Mouse (Mus musculus) adrenal gland, postnatal 4 days (tissue): Measurements from ENCODE around the gene Asb11. TPM values are rescaled to one million over a fixed set of nuclear protein-coding genes. Genes with fewer than 3 reads are reported as not detected.

Experiments
- DNase-seq, 2 experiments: peaks; one replicate each; pipeline ENCODE4 v3.0.0; 2021 to 2022; ENCODE audit warnings: low spot score in 2 of 2, mixed read lengths in 2 of 2
- total RNA-seq, 2 experiments: library from RNA; stranded (reverse); gene quantifications; 2 replicates each; pipeline ENCODE4 v1.2.3; 2021

Gene Asb11
- total RNA-seq, 2 experiments from 2014 or later = 0.62 TPM; not detected in 1

- DNase-seq = no peak
Measured at GRCm38 (mm10) chrX:164441306-164441705, 4.5 kb downstream of the Asb11 start.

DNA sequence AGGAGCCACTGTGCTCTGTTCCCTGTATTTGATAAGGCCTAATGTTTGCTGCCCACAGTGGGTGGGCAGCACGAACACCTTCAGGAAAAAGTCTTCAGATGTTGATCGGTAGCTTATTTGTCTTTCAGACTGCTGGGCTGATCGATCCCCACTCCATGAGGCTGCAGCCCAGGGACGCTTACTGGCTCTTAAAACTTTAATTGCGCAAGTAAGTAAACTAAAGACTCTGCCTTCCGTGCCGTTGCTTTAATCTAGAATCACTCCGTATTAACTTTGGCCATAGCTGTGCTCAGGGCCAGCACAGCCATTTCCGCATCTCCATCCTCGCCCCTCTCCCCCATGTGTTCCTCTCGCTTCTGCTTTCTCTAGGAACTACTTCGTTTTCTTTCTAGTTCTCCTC is 8.8 kb downstream of the Asb11 start:
- DNase-seq = no peak

DNA sequence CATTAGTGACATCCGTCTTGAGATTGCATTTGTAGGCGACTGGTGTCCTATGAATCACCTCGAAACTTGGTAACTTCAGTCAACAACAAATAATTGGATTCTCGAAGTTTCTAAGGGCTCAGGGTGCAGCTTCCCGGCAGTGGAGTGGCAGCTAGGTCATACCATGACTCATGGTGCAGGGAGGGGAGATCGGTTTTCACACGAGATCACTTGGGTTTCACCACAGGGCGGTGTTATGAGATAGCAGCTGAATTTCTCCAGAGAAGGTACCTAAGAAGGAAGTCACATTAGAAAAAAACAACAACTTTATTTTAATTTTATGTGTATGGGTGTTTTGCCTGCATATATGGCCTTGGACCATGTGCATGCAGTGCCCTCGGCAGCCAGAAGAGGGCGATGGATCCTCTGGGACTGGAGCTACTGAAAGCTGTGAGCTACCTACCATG is 9.3 kb downstream of the Asb11 start:
- DNase-seq = no peak

DNA sequence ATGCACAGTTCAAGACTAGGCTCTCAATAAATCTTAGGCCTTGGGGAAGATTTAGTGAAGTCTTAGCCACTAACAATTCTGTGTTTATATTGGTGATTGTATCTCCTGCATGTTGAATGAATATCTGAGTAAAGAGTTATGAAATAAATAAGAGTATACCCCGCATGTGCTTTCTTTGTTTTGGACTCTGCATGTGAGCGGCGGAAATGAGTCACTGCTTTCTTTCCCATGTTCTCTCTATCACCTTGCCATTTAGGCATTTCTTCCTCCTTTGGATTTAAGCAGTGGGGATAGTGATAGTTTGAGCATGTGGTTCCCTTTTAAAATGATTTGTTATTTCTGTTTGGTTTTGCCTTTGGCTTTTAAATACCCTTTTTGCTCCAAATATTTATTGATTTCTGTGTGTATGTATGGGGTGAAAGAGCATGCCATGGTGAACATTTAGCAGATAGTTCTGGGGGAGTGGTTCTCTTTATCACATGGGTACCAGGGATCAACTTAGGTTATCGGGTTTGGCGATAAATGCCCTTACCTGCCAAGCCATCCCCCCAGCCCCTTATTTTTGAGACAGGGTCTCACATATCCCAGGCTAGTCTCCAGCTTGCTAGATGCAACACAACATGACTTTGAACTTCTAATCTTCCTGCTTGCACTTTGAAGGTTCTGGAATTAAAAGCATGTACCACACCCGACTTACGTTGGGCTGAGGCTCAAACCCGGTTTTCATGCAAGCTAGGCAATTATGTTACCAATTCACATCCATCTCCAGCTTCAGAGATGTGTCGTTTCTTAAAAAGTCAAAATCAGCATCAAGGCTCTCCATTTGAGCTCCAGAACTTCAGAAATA is 10.3 kb downstream of the Asb11 start:
- DNase-seq = no peak

DNA sequence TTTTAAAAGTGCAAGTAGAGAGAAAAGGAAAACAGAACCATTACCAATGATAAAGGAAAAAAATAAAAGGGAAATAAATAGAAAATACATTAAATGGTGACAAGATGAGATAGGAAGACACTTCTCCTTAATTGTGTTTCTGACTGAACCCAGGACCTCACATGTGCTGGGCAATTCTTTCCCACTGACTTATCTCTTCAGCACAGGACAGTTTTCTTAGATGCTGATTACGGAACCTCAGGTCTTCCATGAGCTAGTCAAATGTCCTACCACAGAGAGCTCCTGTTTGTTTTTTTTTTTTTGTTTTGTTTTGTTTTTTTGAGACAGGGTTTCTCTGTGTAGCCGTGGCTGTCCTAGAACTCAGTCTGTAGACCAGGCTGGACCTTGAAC is 10.9 kb downstream of the Asb11 start:
- no peak for DNase-seq

DNA sequence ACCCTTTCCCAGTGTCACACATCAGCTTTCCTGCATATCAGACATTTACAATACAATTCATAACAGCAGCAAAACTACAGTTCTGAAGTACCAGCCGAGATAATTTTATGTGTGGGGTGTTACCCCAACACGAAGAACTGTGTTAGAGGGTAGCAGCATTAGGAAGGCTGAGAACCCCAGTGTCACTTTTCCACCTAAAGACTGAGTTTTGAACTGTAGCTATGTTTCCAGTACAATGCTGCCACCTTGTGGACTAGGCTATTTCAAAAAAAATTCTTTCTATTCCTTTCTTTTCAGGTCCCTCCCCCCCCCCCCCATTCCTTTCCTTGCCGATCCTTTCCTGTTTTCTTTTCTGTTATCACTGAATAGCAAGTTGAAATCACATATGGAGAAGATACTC is 12.4 kb downstream of the Asb11 start:
- DNase-seq = no peak

DNA sequence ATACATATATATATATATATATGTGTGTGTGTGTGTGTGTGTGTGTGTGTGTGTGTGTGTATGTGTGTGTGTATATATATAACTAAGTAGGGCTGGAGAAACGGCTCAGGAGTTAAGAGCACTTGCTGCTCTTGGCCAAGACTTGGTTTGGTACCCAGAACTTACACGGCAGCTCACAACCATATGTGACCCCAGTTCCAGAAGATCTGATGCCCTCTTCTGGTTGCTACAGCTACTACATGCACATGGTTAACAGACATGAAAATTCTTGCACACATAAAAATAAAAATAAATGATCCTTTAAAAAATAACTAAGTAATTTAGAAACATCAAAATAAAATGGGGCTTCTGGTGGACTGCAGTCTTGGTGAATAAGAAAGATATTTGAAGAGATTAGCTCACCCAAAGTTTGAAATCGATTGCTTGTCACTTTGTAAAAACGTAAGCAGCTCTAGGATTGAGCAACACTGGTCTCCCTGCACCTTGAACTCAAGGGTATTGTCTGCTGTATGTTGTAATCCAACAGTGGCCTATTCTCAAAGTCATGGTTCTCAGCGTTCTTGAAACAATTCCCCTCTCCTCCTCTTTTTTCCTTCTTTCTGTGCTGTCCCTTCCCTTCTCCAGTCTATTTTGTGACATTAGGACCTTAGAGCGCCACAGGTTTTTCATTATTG is 22.5 kb downstream of the Asb11 start:
- no peak for DNase-seq

GRCm38 (mm10) chrX:164502258-164502657 is 65.5 kb downstream of the Asb11 start:
- no peak for DNase-seq

GRCm38 (mm10) chrX:164505709-164506498 is 69.1 kb downstream of the Asb11 start, which contains the start of gene Asb9:
Gene Asb9 (plus strand): TSS chrX:164506327.
- DNase-seq = no peak

- DNase-seq = no peak
Measured at GRCm38 (mm10) chrX:164507068-164507467, 70.3 kb downstream of the Asb11 start.

DNA sequence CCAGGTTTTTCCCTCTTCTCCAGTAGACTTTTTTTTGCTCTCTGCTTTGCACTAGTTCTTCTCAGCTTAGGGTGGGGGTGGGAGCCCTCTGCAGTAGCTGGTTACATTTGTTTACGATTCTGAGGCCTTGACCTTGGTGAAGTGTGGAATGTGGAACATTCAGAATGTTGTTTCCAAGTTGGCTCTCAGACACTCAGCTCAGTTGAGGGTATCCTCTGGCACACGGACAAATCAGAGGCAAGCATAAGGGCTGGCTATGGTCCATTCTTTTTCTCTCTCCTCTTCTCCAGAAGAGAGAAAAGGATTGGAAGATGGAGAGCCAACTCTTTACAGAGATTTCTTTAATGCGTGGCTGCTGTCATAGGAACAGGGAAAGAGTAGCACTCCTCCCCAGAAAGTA is 71.9 kb downstream of the Asb11 start:
- no peak for DNase-seq

Other genes starting within 250 kb of the Asb11 start
- gene Bmx, start 178.8 kb upstream of the Asb11 start, total RNA-seq = 1 to 10 TPM; 1.0 to 1.7 TPM
- 1 to 10 TPM; 5.9 to 6.3 TPM for gene Pir, start 167.6 kb upstream of the Asb11 start, total RNA-seq
- 10 to 100 TPM; 38.5 to 52.0 TPM for gene Vegfd, start 63.6 kb upstream of the Asb11 start, total RNA-seq
- 10 to 100 TPM; 12.0 to 14.2 TPM for gene Piga, start 17.2 kb upstream of the Asb11 start, total RNA-seq
- 1 to 10 TPM in 1 of 2 experiments, not detected in 1; 3.5 TPM for gene Asb9, start 69.3 kb downstream of the Asb11 start, total RNA-seq